Mouse (Mus musculus): ENCODE results near the gene Gm20388.
A peak's percentile ranks its signal among the peaks of the same experiment; 100 is the strongest.

Gene Gm20388

DNA sequence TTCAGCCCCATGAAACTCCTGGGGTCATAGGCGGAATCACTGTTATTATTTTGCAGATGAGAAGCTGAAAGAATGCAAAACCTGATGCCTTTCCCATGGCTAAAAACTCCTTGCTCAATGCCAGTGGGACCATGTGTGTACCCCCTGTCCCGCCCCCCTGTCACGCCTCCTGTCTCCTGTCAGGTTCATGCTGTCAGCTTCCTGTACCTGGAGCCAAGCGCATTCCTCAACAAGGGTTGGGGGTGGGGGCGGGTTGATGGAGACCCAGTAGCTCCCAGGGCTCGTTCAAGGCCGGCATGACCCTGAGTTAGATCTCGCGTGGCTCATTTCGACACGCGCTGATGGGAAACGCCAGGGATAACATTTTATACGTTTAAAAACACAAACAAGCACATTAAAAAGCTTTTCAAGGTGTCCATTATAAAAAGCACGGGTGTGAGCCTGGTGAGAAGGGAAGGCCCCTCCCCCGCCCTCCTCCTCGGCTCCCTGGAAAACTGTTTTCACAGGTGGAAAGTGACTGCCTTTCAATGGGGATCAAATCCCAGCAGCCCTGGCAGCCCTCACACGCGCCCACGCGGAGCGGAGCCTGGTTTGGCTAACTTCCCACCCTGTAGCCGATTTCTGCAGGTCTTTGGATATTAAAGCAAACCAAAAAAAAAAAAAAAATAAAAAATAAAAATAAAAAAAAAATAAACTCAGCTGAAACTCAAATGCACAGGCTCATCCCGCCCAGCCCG lies 1563.7 kb downstream of the Gm20388 start:
- DNase-seq = no peak

DNA sequence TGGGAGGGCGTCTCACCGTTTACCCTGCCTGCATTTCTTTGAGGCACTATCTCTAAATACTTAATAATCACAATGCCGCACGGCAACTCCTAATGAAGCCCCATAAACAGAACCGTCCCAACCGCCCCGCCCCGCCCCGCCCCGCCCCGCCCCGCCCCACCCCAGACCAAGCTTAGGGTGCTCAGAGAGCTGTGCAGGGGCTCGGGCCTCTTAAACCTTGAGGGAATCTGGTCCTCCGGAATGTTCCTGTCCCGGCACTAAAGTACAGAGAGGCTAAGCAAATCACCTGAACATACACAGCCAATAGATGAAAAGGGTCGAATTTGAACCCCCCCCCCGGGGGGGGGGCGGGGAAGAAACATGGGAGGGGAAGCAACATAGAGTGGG lies 1564.2 kb downstream of the Gm20388 start:
- no peak for DNase-seq

DNA sequence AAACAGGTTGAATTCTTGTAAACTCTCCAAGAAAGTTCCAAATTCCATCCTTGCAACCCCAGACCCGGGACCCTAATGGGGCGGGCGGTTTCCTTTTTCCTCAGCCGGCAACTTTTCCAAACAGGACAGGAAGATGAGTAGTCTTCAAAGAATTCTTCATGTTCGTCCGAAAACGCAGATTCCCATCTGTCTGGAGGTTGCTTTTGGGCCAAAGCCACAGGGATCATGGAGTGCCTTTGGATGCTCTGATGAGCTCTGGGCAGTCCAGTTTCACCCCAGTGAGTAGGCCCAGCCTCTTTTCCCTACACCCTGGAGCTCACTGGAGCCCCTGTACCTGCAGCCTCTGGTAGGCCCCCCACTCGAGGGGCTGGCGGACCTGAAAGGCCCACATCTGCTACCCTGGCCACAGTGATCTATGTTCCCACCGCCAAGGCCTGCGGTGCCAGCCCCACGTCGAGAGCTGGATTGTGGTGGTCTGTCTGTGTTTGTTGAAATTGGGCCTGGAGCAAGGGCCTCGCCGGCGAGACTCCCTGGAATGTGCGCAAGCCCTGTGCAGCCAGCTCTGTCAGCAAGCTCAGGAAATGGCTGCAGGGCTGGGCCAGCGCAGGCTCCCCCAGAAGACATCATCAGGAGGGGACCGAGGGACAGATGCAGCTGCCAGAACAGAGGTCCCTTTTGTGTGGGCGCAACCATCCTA lies 1567.4 kb downstream of the Gm20388 start:
- DNase-seq = no peak

DNA sequence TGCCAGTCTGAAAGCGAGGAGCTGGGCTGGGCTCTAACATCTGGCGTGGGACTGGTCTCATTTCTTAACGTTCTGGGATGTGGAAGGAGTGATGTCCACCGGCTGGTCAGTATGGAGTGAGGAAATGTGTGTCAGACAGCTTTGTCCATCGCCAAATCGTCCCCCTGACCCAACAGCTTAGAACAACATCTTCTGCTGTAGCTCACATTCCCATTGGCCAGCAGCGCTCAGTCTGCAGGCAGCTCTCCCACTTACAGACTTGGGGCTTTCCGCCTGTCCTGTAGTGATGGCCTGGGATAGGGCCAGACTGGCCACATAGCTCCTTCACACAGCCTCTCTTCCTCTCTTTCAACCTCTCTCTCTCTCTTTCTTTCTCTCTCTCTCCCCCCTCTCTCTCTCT lies 1568.5 kb downstream of the Gm20388 start:
- DNase-seq = no peak

DNA sequence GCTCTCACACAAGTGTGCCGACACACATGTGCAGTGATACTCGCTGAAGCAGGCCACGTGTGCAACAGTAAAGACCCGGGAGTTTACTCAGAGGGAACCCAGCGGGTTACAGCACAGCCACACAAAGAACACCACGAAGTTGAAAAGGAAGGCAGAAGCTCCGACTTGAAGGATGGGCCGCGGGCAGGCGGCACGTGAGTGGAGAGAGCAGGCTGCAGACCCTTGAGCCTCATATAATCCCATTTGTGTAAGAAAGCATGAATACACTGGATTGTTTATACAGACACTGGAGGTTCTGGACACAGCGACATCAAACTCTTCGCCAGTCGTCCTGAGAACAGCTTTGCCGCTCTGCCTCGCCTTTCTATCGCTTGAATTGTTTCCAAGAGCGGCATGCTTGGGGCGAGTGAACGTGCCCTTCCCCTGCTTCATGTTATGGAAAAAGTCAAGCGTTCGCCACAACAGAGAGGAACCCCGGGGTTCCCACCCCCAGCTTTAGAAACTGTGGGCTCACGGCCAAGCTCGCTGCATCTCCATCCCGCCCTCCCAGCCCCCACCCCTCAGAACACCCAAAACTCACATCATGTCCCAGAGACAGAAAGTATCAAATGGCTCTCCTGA lies 1569.9 kb downstream of the Gm20388 start:
- no peak for DNase-seq

DNA sequence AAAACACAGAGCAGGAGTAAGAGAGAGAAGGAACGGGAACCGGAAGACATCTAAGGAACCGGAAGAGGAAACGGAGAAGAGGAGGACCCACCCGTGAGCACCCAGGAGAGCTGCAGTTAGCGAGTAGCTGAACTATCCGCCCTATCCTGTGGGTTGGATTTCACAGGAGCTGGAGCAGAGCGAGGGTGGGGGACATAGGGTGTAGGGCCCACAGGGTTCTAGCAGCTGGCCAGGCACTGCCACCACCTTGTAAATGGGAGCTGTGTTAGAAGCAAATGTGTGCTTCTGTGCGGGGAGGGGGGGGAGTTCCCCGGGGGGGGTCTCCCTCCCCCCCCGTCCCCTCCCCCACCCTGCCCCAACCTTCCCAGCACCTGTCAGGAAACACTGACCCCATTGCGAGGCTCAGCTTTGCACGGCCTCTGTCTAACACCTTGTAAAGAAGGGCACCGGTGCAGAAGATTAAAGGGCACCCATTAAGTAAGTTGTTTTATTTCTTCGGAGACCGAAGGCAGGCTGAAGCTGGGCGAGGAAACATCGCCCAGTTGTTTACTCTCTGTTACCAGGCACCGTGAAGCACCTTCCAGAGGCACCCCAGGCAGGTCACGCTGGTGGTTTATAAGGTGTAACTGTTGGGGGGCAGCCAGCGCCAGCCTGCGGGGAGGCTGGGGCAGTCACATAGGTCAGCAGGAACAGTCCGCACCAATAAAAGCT lies 1573.6 kb downstream of the Gm20388 start:
- DNase-seq = no peak

DNA sequence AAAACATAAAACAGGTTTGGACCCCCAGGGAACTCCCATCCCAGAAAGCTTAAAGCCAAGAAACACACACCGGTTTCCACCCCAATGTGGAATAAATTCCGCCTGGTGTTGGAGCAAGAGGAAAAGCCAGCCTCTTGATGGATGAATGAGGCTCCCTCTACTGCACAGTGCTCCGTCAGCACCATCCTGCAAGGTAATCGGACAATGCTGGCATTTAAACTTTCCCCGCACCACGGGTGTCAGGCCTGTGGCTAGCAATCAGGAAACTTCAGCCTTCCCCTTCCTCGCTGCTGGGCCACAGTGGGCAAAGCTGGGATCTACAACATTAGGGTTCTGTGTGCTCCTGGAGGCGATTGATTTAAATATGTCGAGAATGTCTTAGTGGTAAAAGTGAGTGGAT lies 1581.0 kb downstream of the Gm20388 start:
- DNase-seq = no peak

DNA sequence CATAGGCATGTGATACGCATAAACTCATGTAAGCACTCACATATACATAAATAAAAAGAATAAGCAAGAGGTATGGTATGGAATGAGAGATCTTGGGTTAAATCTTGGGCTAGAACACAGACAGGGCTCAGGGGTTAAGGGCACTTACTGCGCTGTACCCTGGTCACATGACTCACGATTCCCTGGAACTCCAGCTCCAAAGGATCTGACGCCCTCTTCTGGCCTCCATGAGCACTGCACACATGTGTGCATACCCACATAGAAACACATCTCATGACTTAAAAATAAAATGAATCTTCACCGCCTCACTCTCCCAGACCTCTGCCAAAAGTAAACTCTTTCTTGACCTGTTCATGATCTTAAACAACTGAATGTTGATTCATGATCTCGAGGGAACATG lies 1587.0 kb downstream of the Gm20388 start:
- no peak for DNase-seq

DNA sequence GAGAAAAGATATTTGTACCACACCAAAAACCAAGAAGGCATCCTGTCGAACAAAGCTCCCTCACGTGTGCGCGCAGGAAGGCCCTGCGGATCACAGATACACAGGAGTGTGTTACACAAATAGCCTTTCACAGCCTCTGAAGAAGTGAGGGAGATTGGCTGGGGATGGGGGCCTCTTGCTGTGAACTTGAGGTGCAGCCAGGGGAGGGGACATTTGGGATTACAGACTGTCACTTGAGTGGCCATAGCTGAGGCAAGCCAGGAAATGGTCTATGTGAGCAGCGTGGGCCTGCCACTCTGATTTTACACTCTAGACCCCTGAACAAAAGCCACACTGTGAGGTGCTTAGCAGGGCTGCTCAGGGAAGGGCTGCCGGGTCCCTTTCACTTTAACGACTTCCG lies 1601.1 kb downstream of the Gm20388 start:
- DNase-seq = no peak

DNA sequence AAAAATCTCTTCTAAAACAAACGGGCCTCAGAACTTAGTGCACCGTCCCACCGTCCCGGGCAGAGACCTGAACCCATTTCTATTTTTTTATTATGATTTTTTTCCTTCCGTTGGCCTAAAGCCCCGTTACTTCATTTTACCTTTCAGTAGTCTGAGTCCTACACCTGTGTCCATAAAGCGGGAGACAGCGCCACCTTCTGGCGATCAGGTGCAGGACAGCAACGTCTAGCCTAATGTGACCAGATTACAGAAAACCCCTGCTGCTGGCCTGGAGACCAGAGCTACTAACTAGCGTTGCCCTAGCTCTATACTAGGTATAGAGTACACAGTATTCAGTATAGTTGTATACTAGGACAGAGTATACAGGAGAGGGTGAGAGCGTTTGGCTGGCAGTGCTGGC lies 1602.8 kb downstream of the Gm20388 start:
- peak; percentile 76 for DNase-seq

DNA sequence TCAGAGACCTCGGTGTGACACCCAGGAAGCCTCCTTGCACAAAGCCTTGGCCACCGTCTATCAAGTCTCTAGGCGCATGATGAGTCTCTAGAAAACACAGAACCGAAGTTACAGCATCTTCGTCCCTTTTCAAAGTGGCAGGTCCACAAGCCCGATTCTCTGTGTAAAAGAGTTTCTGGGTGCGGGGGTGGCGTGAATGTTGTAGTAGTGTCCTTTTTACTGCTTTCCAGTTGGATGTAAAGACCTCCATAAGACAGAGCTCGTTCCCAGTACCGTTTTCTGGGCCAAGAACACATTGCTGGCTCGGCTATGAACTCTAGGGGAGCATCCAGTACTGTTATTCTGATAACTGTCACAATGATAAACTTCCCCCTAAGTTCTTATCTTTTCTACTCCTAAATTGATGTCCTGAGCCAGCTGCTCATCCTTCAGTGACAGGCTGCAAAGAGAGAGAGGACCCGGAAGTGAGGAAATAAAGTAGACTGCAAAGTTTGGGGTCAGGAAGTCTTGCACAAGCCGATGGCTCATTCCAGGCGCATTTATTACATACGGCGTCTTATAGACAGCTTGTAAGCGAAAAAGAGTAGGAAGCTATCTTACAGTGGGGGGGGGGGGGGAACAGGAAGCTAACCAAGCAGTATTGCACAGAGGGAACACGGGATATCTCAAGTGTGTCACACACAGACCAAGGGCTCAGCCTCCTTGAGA lies 1614.6 kb downstream of the Gm20388 start:
- DNase-seq = no peak

DNA sequence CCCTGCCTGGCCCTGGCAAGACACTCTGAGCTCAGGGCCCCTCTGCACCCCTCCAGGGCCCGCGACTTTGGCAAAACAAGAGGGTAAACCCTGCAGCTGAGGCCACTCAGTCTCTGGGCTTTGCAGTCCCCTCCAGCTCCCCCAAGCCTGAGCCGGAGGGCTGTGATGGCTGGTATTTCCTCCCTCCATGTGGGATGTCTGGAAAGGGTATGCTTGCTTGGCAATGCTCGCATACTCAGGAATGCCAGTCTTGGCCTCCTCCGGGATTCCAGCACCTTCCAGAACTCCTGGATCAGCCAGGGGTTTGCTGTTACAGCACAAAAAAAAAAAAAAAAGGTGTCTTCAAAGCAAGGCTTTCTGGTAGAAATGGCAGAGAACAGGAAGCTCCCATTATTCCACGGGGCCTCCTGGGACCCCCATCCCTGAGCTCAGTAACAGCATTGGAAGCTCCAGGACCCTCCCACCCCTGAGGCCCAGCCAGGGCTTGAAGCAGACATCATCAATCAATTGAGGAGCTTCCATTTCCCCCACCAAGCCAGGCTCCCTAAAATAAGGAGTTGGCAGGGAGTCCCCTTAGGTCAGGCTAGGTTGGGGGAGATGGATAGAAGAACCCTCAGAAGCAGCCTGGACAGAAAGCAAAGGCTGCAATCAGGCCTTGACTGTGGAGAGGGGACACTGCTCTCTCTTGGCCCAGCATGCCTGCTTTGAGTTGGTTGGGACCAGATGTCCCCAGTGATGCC lies 1616.3 kb downstream of the Gm20388 start:
- no peak for DNase-seq

DNA sequence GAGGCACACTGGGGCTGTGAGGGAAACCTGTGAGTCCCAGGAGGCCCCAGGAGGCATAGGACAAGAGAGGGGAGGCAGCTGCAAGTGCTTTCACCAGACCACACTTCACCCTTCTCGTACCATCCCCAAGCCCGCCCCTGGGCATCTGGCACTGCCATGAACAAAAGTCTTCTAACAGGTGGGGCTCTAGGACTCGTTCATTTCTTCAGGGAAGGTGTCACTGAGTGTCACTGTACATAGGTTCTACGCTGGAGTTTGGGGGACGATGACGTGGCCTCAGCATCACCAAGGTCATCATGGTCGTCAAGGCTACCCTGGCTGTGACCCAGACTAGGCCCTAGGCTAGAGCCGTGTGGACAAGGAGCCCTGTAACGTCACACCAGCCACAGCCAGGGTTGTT lies 1617.1 kb downstream of the Gm20388 start:
- DNase-seq = no peak

DNA sequence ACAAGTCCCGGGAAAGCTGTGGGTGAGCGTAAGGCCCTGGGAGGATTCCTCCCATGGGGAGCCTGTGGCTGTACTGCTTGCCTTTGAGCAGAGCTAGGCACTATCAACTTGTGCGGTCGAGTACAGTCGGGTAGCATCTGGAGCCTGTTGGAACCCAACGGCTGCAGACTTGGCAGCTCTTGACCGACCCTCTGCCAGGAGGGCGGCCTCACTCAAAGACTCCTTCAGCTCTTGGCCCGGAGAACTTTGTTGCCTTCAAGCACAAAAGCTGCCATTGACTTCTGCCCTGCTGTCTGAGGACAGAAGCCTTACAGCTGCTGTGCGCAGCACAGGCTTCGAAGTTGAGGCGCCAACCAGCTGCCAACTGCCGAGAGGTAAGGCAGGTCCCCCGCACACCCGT lies 1618.1 kb downstream of the Gm20388 start:
- no peak for DNase-seq

DNA sequence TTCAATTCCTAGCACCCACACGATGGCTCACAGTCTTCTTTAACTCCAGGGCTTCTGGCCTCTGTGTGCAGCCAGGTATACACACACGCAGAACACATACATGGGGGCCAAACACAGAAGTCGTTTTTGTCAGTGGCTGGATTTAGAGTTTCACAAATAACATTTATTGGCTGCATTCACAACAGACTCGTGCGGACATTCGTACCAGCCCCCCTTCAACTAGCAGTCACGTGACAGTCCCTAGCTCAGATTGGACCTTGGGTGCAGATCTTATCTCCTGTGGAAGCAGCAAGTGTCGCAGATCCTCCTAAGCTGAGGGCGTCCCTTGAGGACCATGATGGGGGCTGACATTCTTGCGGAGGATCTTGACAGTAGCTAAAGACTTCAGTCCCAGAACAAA lies 1620.0 kb downstream of the Gm20388 start:
- no peak for DNase-seq

DNA sequence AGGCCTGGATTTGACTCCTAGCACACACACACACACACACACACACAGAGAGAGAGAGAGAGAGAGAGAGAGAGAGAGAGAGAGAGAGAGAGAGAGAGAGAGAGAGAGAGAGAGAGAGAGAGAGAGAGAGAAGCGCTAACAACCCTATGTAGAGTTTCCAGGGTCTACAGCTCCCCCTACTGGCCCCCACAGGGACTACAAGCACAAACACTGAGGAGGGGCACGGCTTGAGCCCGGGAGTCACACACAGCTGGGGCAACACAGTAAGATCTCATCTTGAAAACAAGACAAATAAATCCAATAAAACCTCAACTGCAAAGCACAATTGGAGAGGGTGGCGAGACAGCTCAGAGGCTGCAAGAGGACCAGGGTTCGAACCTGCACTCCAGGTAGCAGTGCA lies 1621.7 kb downstream of the Gm20388 start:
- DNase-seq = peak; percentile 32

DNA sequence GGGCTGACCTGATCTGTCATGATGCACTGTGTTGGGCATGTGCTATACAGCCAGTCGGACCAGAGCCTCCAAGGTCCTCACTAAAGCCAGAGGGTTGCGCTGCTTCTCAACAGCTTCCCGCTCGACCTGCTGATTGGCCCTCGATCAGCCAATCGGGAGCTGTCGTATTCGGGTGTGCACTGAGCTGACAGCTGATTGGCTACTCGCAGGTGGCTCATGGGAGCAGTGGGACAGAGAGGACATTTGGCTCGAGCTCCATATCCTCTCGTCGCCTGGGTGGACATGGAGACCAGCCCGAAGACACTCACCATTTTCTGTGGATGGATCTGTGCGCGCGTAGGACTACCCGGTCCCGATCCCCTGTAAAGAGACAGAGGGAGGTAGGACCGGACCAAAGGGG lies 1631.2 kb downstream of the Gm20388 start:
- no peak for DNase-seq

DNA sequence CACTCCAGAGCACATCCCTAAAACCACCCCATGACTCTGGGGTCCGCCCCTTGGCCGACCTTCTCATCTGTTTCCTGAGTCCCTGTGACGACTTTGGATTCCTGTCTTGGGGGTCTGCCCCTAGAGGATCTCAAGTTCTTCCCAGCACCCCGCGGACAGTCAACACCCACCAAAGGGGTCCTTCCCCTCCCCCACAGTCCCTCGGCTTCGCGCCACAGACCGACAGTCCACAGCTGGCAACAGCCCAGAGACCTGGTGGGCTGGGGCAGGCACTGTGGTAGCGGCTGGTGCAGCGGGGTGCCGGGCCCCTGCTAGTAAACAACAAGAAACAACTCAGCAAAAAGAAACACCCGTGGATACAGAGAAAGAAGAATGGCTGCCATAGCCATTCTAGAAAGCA lies 1632.3 kb downstream of the Gm20388 start:
- no peak for DNase-seq

DNA sequence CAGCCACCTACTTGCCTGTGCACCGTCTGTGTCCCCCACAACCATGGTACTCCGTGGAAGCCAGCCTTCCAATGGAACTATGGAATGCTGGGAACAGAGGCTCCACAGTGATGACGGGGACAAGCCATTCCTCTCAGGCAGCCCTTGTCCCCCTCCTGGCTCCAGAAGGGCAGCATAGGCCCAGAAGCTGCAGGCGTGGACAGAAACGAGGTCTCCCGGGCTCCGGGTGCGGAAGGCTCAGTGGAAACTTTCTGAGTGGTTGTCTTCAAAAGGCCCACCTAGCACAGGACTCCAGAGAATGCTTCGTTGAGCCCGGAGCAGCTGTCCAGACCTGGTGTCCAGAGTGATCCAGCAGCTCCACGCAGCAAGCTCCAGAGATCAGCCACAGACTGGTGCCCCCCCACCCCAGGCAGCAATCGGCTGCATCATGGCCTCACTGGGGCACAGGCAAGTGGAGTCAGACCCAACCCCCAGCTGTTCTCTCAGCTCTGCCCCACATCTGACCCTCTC lies 1633.7 kb downstream of the Gm20388 start, which contains the start of gene 1700018B08Rik:
Gene 1700018B08Rik, minus strand, starts transcription at position 45 of the 510 bp plus-strand sequence.
- no peak for DNase-seq

DNA sequence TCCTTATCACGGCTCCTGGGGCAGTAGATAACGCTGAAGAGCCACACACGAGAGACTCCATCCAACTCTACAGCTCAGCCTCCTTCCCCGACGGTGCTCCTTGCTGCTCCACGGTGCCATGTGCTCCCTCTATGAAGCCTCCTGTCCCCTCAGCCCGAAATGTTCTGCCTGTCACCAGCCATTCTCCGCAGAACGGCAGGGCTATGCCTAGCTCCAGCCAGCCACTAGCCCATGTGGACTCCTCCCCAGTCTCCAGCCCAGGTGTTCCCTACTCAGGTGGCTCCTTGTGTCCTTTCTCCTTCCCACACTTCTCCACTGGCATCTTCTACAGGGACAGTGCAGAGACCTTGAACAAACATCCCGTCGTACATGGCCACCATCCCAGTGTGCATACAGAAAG lies 1634.3 kb downstream of the Gm20388 start:
- DNase-seq = no peak

DNA sequence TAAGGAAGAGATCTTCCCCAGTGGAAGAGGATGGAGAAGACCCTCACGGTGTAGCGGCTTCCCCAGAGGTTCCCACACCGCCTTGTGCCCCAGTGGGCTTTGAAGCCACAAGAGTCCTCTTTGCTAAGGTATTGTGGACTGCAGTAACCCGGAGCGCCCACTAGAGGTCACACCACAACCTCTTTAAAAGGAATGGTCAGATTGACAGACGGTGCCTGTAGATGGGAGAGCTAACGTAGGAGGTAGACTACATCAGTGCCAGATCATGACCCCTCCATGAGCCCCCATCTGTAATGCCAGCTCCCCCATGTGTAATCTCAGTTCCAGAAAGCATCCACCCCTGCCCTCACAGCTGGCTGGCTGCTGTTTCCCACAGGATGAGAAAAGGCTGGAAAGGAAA lies 1636.5 kb downstream of the Gm20388 start:
- peak; percentile 80 for DNase-seq

DNA sequence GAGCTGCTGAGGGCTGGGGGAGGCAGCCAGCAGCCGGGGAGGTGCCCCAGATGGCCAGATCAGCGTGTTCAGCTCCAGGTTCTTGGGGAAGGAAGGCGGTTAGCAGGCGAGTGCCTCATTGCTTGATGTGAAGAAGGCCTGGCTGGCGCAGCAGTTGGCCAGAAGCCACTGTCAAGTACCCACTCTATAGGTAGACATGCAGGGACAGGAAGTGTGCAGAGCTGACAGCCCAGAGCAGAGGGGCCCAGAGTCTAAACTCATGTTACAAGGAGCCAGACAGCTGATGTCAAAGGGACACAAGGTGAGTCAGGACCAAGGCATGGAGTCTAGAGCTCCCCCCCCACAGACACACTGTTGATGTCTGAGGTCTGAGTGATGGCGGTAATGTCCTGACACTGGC lies 1639.4 kb downstream of the Gm20388 start:
- no peak for DNase-seq

Data from liver (tissue).